Mouse (Mus musculus): ENCODE results near the gene Pex7.

The Pex7 gene

GRCm38 (mm10) chr10:19934384-19935294, 27.1 kb upstream of the Pex7 start, which contains the start of gene Map3k5:
Gene Map3k5 (plus strand): TSS chr10:19934472.
- in situ Hi-C loops (cut with MboI, MseI) = loop anchor here (5.0 kb wide), 2 partner anchors 43 to 138 kb away; no protein-coding TSS in a partner anchor

- in situ Hi-C loops (cut with MboI, MseI) = loop anchor here in 1 of 2 experiments (5.0 kb wide), 1 partner anchor 139 kb away; no protein-coding TSS in a partner anchor
These were observed 26.3 kb upstream of the Pex7 start for GRCm38 (mm10) chr10:19933511-19934383.

DNA sequence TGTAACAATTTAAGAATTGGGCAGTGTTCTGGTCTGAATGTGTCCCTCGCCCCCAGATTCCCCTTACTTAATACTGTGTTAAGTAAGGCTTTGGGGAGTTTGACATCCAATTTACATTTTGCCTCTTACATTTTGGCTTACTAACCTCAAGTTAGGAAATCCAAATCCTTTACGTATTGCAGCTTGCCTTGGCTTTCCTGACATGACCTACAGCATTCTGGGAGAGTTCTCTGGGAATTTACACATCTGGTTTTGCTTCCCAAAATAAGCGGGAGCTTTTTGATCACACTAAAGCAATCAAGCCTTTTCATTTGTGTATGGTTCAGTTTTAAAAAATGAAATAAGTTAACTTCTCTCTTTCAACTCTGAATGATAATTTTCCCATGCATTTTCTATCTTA, 25.5 kb upstream of the Pex7 start:
- in situ Hi-C loops (cut with MboI, MseI) = loop anchor here in 1 of 2 experiments (5.0 kb wide), 1 partner anchor 139 kb away; no protein-coding TSS in a partner anchor

DNA sequence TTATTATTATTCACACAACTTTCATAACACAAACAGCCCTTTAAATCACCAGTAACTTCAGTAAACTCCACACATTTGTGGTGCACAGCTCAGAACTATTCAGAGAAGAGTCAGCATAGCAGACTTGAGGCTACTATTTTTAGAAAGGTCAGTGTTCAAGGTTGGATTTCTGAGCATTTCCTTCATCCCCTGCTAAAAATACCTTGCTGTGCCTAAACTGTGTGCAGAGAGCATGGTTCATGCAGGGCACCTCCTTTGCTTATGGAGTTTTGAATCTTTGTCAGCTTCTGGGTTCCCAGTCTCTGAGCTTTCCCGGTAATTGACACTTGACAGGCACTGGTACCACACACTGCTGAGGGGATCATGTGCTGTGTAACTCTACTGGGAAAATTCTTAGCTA, 20.7 kb upstream of the Pex7 start:
- in situ Hi-C loops (cut with MboI, MseI) = loop anchor here in 1 of 2 experiments (5.0 kb wide), 1 partner anchor 94 kb away; no protein-coding TSS in a partner anchor

- in situ Hi-C loops (cut with MboI, MseI) = loop anchor here in 1 of 2 experiments (5.0 kb wide), 1 partner anchor 96 kb away; no protein-coding TSS in a partner anchor
These were observed 19.0 kb upstream of the Pex7 start for GRCm38 (mm10) chr10:19926391-19926897.

GRCm38 (mm10) chr10:19924256-19924655, 16.8 kb upstream of the Pex7 start:
- in situ Hi-C loops (cut with MboI, MseI) = no loop called here

DNA sequence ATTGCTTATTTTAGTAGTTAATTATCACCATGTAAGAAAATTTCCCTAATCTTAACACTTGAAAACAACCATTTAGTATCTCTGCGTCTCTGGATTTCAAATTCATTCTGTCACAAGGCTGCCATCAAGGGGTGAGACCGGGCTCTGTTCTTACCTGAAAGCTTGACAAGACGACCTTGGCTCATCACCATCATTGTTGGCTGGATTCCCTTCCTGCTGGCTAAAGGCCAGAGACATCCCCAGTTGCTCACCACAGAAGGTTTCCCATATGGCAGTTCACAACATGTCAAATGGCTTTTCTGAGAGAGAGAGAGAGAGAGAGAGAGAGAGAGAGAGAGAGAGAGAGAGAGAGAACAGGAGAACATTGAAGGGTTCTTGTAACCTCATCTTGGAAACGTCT, 14.9 kb upstream of the Pex7 start:
- in situ Hi-C loops (cut with MboI, MseI) = no loop called here

- in situ Hi-C loops (cut with MboI, MseI) = loop anchor here in 1 of 2 experiments (10.0 kb wide), 1 partner anchor 150 kb away; no protein-coding TSS in a partner anchor
These were observed 7.8 kb upstream of the Pex7 start for GRCm38 (mm10) chr10:19915301-19915700.

DNA sequence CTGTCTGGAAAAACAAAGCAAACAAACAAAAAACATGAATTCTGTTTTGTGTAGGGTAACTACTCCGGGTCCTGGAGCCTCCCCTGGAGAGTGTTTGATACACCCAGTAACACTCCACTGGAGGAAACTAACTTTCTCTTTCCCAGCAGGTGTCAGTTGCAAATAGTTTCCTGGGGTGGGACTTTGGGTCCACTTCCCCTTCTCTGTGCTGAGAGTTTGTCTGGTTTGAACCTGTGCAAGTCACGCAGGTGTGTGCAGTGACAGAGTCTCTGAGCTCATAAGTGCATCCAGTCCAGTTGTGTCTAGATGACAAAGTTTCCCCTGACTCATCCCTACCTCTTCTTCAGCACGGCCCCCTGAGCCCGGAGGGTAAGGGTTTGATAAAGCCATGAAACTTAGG, 6.3 kb upstream of the Pex7 start:
- in situ Hi-C loops (cut with MboI, MseI) = loop anchor here in 1 of 2 experiments (10.0 kb wide), 1 partner anchor 151 kb away; no protein-coding TSS in a partner anchor

- in situ Hi-C loops (cut with MboI, MseI) = loop anchor here in 1 of 2 experiments (10.0 kb wide), 1 partner anchor 153 kb away; no protein-coding TSS in a partner anchor
These were observed 4.1 kb upstream of the Pex7 start for GRCm38 (mm10) chr10:19911583-19911982.

- in situ Hi-C loops (cut with MboI, MseI) = loop anchor here in 1 of 2 experiments (10.0 kb wide), 1 partner anchor 154 kb away; no protein-coding TSS in a partner anchor
These were observed 3.0 kb upstream of the Pex7 start for GRCm38 (mm10) chr10:19910516-19910915.

DNA sequence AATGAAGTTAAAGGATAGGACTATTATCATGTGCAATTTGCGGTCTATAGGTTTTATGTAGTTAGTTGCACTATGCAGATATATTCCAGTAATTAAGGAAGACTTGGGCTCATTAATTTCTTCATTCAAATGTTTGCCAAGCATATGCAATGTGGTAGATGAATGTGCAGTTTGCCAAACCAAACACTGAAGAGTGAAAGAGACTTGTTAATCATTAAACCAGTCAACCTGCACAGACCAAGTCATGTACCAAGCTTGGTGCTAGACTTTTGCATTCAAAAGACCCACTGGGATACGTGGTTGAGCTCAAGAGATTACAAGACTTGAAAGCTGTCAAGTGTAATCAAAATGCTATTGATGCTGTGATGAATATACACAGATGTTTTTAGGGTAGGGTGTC, 587 bp upstream of the Pex7 start:
- in situ Hi-C loops (cut with MboI, MseI) = no loop called here

DNA sequence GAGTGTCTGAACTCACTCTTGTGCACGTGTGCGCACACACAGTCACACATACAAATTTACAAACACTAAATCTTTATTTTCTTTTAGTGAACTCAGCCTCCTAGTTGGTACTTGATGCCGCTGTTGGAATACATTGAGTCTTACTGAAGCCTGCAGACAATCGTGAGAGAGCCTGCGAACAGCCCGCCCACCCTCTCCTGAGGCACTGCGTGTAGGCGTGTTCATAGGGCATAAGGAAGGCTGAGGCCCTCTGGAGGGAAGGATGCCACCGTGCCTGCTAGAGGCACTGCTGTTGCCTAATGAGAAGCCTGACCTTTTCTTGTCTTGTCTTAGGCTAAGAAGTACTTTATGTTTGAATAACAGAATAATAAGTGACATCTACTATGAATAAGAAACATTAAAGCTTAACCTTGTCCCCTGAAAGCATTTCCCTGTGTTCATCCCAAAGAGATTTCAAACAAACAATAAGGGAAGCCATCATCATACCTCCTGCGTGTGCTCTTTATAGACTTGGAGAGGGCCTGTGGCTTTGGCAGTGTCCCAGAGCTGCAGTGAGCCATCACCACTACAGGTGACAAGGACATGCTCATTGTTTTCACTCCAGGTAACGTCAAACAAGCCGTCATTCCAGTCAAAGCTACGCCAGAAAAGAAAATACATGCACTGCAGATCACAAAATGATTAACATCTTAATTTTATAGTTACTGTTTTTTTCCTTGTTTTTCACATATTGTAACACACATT, 3.2 kb downstream of the Pex7 start:
- in situ Hi-C loops (cut with MboI, MseI) = no loop called here

- in situ Hi-C loops (cut with MboI, MseI) = no loop called here
These were observed 5.5 kb downstream of the Pex7 start for GRCm38 (mm10) chr10:19901992-19902391.

GRCm38 (mm10) chr10:19900191-19900590, 7.3 kb downstream of the Pex7 start:
- in situ Hi-C loops (cut with MboI, MseI) = no loop called here

DNA sequence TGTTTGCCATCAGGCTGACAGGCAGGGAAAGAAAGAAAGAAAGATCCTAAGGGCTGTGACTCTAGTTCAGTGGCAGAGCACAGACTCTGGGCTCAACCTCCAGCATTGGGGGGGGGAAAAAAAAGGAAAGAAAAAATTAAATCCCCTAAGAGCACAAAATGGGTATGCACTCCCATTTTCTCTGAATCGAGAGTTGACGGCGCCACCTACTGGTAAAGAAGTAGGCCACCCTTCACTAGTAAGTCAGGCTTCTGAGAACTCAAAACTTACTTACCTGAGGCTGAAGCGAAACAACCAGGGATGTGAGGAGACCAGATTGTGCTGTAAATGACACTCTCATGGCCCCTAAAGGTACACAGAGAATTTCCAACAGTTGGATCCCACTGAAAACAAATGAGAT, 13.5 kb downstream of the Pex7 start:
- in situ Hi-C loops (cut with MboI, MseI) = loop anchor here (5.0 kb wide), 2 partner anchors 187 to 192 kb away; no protein-coding TSS in a partner anchor

GRCm38 (mm10) chr10:19893146-19893545, 14.3 kb downstream of the Pex7 start:
- in situ Hi-C loops (cut with MboI, MseI) = loop anchor here (5.0 kb wide), 2 partner anchors 186 to 191 kb away; no protein-coding TSS in a partner anchor

DNA sequence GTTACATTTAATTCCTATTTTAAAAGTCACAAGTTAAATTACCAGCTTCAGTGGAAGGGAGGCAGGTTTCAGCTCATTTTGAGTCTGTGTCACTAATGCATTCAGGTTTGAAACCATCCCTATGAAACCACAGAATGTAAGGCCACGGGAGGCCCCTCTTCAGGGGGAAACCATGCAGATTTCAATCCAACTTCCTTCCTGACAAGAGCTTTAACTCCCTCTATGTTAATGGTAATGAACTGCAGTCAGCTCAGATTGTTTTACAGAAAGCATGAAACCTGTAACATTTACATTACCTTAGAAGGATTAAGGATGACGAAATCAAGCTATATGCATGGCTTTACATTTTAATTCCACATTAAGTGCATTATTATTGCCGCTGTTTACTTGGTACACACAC, 15.8 kb downstream of the Pex7 start:
- in situ Hi-C loops (cut with MboI, MseI) = loop anchor here (5.0 kb wide), 2 partner anchors 184 to 189 kb away; no protein-coding TSS in a partner anchor

DNA sequence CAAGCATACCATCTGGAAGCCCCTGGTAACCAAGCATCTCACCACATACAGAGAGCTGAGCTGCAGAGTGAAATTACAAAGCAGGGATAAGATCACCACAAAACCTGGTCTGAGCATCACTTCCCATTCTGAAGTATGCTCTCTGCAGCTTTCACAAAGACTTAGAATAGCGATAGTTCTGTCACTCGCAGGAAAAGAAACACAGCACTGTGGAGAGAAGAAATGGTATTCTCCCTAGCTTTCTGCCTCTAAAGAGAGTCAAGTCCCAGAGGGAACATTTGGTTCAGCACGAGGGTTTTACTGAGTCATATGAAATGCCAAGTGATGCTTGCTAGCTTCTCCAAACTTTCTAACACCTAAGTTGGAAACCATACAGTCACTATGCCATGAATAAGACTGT, 17.6 kb downstream of the Pex7 start:
- in situ Hi-C loops (cut with MboI, MseI) = loop anchor here (5.0 kb wide), 2 partner anchors 183 to 188 kb away; no protein-coding TSS in a partner anchor

DNA sequence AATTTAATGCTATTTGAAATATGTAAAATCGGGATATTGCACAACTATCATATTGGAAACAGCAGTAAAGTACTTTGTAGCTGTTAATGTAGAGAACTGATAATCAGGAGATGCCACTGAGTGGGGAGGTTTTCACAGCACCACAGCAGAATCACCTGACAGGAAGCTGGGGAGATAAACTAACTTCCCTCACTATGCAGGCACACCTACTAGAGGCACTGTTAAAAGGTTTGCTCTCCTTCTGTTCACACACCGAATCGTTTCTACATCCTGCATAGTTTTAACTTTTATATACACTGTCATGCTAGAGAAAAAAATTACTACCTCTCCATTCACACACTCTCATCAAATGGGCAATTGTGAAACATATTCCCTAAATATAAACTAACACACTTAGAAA, 21.2 kb downstream of the Pex7 start:
- in situ Hi-C loops (cut with MboI, MseI) = no loop called here
